Mouse (Mus musculus): Measurements from ENCODE around the gene Fcamr. TPM values are rescaled to one million over a fixed set of nuclear protein-coding genes. Genes with fewer than 3 reads are reported as not detected.

Fcamr gene
- polyA plus RNA-seq, 1 experiment from 2014 or later, result not detected

GRCm38 (mm10) chr1:130775234-130775633 is 25.5 kb upstream of the Fcamr start:
- H3K4me1 ChIP-seq (replicated peaks; ENCODE audit: control insufficient read depth, insufficient read depth, low read length), result no peaks in the 10 kb centered on the region
- 61% methylated on average over 2 of the region's 2 CpGs for WGBS
- H3K36me3 ChIP-seq (ENCODE audit: control insufficient read depth, insufficient read depth, low read length), result no peaks in the 10 kb centered on the region
- no peaks in the 10 kb centered on the region for H3K27me3 ChIP-seq (ENCODE audit: control insufficient read depth, insufficient read depth, low read length)
- ATAC-seq (replicated peaks; ENCODE audit: low FRiP score) (no peak), DNase-seq (ENCODE audit: low spot score) (no peak)
- H3K27ac ChIP-seq (ENCODE audit: low read depth, low read length), result no peak overlapping the region
- no peak overlapping the region for H3K9ac ChIP-seq (ENCODE audit: low read length)
- no peak overlapping the region for H3K4me3 ChIP-seq (ENCODE audit: low read depth, low read length)
- no peaks in the 10 kb centered on the region for H3K9me3 ChIP-seq (ENCODE audit: control insufficient read depth, low read length)
- no peak overlapping the region for H3K4me2 ChIP-seq (ENCODE audit: low read depth, low read length, severe bottlenecking)

- H3K4me1 ChIP-seq (replicated peaks; ENCODE audit: control insufficient read depth, insufficient read depth, low read length), result no peaks in the 10 kb centered on the region
- ATAC-seq (replicated peaks; ENCODE audit: low FRiP score) (no peak), DNase-seq (ENCODE audit: low spot score) (no peak)
- H3K9ac ChIP-seq (ENCODE audit: low read length), result no peak overlapping the region
- WGBS, result 86% methylated on average over 7 of the region's 7 CpGs
- H3K4me3 ChIP-seq (ENCODE audit: low read depth, low read length), result no peak overlapping the region
- no peaks in the 10 kb centered on the region for H3K27me3 ChIP-seq (ENCODE audit: control insufficient read depth, insufficient read depth, low read length)
- H3K4me2 ChIP-seq (ENCODE audit: low read depth, low read length, severe bottlenecking), result no peak overlapping the region
- no peaks in the 10 kb centered on the region for H3K9me3 ChIP-seq (ENCODE audit: control insufficient read depth, low read length)
- no peak overlapping the region for H3K27ac ChIP-seq (ENCODE audit: low read depth, low read length)
- H3K36me3 ChIP-seq (ENCODE audit: control insufficient read depth, insufficient read depth, low read length), result no peaks in the 10 kb centered on the region
Measured at GRCm38 (mm10) chr1:130775691-130776331, 24.9 kb upstream of the Fcamr start.

- Histone ChIP-seq H3K27ac (ENCODE audit: low read depth, low read length) (no peak overlapping the region), H3K4me3 (ENCODE audit: low read depth, low read length) (no peak overlapping the region), H3K36me3 (ENCODE audit: control insufficient read depth, insufficient read depth, low read length) (no peaks in the 10 kb centered on the region), H3K27me3 (ENCODE audit: control insufficient read depth, insufficient read depth, low read length) (no peaks in the 10 kb centered on the region), H3K4me2 (ENCODE audit: low read depth, low read length, severe bottlenecking) (no peak overlapping the region), H3K9me3 (ENCODE audit: control insufficient read depth, low read length) (no peaks in the 10 kb centered on the region), H3K4me1 (replicated peaks; ENCODE audit: control insufficient read depth, insufficient read depth, low read length) (no peaks in the 10 kb centered on the region), H3K9ac (ENCODE audit: low read length) (no peak overlapping the region)
- DNase-seq (ENCODE audit: low spot score) (no peak), ATAC-seq (replicated peaks; ENCODE audit: low FRiP score) (no peak)
- 94% methylated on average over 1 of the region's 1 CpGs for WGBS
Measured at GRCm38 (mm10) chr1:130776645-130777044, 24.1 kb upstream of the Fcamr start.

- ATAC-seq (replicated peaks; ENCODE audit: low FRiP score) (no peak), DNase-seq (ENCODE audit: low spot score) (no peak)
- Histone ChIP-seq H3K4me3 (ENCODE audit: low read depth, low read length) (no peak overlapping the region), H3K27ac (ENCODE audit: low read depth, low read length) (no peak overlapping the region), H3K36me3 (ENCODE audit: control insufficient read depth, insufficient read depth, low read length) (no peaks in the 10 kb centered on the region), H3K4me2 (ENCODE audit: low read depth, low read length, severe bottlenecking) (no peak overlapping the region), H3K27me3 (ENCODE audit: control insufficient read depth, insufficient read depth, low read length) (no peaks in the 10 kb centered on the region), H3K4me1 (replicated peaks; ENCODE audit: control insufficient read depth, insufficient read depth, low read length) (no peaks in the 10 kb centered on the region), H3K9ac (ENCODE audit: low read length) (no peak overlapping the region), H3K9me3 (ENCODE audit: control insufficient read depth, low read length) (no peaks in the 10 kb centered on the region)
- 89% methylated on average over 3 of the region's 3 CpGs for WGBS
Measured at GRCm38 (mm10) chr1:130779867-130780266, 20.8 kb upstream of the Fcamr start.

- Histone ChIP-seq H3K9ac (ENCODE audit: low read length) (no peak overlapping the region), H3K4me2 (ENCODE audit: low read depth, low read length, severe bottlenecking) (no peak overlapping the region), H3K27ac (ENCODE audit: low read depth, low read length) (no peak overlapping the region), H3K4me3 (ENCODE audit: low read depth, low read length) (no peak overlapping the region), H3K36me3 (ENCODE audit: control insufficient read depth, insufficient read depth, low read length) (no peaks in the 10 kb centered on the region), H3K27me3 (ENCODE audit: control insufficient read depth, insufficient read depth, low read length) (no peaks in the 10 kb centered on the region), H3K4me1 (replicated peaks; ENCODE audit: control insufficient read depth, insufficient read depth, low read length) (no peaks in the 10 kb centered on the region), H3K9me3 (ENCODE audit: control insufficient read depth, low read length) (no peaks in the 10 kb centered on the region)
- DNase-seq (ENCODE audit: low spot score) (no peak), ATAC-seq (replicated peaks; ENCODE audit: low FRiP score) (no peak)
- 43% methylated on average over 4 of the region's 4 CpGs for WGBS
Measured at GRCm38 (mm10) chr1:130784054-130784453, 16.6 kb upstream of the Fcamr start.

GRCm38 (mm10) chr1:130787001-130787400 is 13.7 kb upstream of the Fcamr start:
- H3K4me3 ChIP-seq (ENCODE audit: low read depth, low read length), result no peak overlapping the region
- H3K27ac ChIP-seq (ENCODE audit: low read depth, low read length), result no peak overlapping the region
- H3K9ac ChIP-seq (ENCODE audit: low read length), result no peak overlapping the region
- H3K4me1 ChIP-seq (replicated peaks; ENCODE audit: control insufficient read depth, insufficient read depth, low read length), result no peaks in the 10 kb centered on the region
- no peak for DNase-seq (ENCODE audit: low spot score)
- no peaks in the 10 kb centered on the region; the same call in 1 of the 2 replicates for H3K9me3 ChIP-seq (ENCODE audit: control insufficient read depth, low read length)
- no peak overlapping the region for H3K4me2 ChIP-seq (ENCODE audit: low read depth, low read length, severe bottlenecking)
- H3K27me3 ChIP-seq (ENCODE audit: control insufficient read depth, insufficient read depth, low read length), result no peaks in the 10 kb centered on the region
- ATAC-seq (replicated peaks; ENCODE audit: low FRiP score), result no peak
- no peaks in the 10 kb centered on the region for H3K36me3 ChIP-seq (ENCODE audit: control insufficient read depth, insufficient read depth, low read length)
- WGBS, result 39% methylated on average over 4 of the region's 4 CpGs

- ATAC-seq (replicated peaks; ENCODE audit: low FRiP score), result peak; percentile 75
- H3K4me2 ChIP-seq (ENCODE audit: low read depth, low read length, severe bottlenecking), result no peak overlapping the region
- no peak for DNase-seq (ENCODE audit: low spot score)
- no peaks in the 10 kb centered on the region for H3K4me1 ChIP-seq (replicated peaks; ENCODE audit: control insufficient read depth, insufficient read depth, low read length)
- no peaks in the 10 kb centered on the region; the same call in 1 of the 2 replicates for H3K9me3 ChIP-seq (ENCODE audit: control insufficient read depth, low read length)
- H3K4me3 ChIP-seq (ENCODE audit: low read depth, low read length), result no peak overlapping the region
- 63% methylated on average over 3 of the region's 3 CpGs for WGBS
- no peak overlapping the region for H3K9ac ChIP-seq (ENCODE audit: low read length)
- no peak overlapping the region for H3K27ac ChIP-seq (ENCODE audit: low read depth, low read length)
- no peaks in the 10 kb centered on the region for H3K27me3 ChIP-seq (ENCODE audit: control insufficient read depth, insufficient read depth, low read length)
- no peaks in the 10 kb centered on the region for H3K36me3 ChIP-seq (ENCODE audit: control insufficient read depth, insufficient read depth, low read length)
Measured at GRCm38 (mm10) chr1:130789512-130790451, 10.9 kb upstream of the Fcamr start.

- ATAC-seq (replicated peaks; ENCODE audit: low FRiP score), result no peak
- no peak for DNase-seq (ENCODE audit: low spot score)
- H3K27ac ChIP-seq (ENCODE audit: low read depth, low read length), result no peak overlapping the region
Measured at GRCm38 (mm10) chr1:130795331-130795730, 5.4 kb upstream of the Fcamr start.

More at GRCm38 (mm10) chr1:130795331-130795730, 5.4 kb upstream of the Fcamr start:
- WGBS, result 75% methylated on average over 2 of the region's 2 CpGs
- H3K4me2 ChIP-seq (ENCODE audit: low read depth, low read length, severe bottlenecking), result no peak overlapping the region
- no peak overlapping the region for H3K4me3 ChIP-seq (ENCODE audit: low read depth, low read length)
- no peaks in the 10 kb centered on the region for H3K36me3 ChIP-seq (ENCODE audit: control insufficient read depth, insufficient read depth, low read length)
- no peak overlapping the region for H3K9ac ChIP-seq (ENCODE audit: low read length)
- no peaks in the 10 kb centered on the region for H3K27me3 ChIP-seq (ENCODE audit: control insufficient read depth, insufficient read depth, low read length)
- no peaks in the 10 kb centered on the region for H3K4me1 ChIP-seq (replicated peaks; ENCODE audit: control insufficient read depth, insufficient read depth, low read length)
- no peaks in the 10 kb centered on the region; the same call in 1 of the 2 replicates for H3K9me3 ChIP-seq (ENCODE audit: control insufficient read depth, low read length)
